8 mouse cellular contexts compared by ENCODE assay signal in the genomic region with DNA sequence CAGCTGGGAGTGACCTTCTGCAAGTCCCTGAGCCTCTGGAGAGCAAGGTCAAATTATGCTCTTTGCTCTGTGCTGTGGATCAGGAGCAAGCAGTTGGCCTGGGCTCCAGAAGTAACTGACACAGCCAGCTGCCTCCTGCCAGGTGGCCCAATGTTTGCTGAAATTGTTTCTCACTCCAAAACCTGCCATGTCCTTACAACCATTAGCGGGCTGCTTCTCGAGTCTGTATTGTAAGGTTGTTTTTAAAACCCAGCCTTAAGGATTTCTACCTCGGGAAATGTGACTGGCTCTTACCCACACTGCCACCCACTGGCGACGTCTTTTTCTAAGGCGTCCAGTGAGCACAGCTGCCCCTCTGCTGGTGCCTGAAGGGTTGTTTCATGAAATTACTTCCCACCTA. TPM values are rescaled to one million over a fixed set of nuclear protein-coding genes. Genes with fewer than 3 reads are reported as not detected.
DNase-seq lines count a peak whose midpoint lies in the region; ATAC-seq and TF ChIP-seq lines count a peak whose summit lies in the region.

No protein-coding gene starts in this region.

- no peak for ATAC-seq in forebrain, embryonic 12.5 days (ENCODE audit: low FRiP score)
- ATAC-seq in neutrophil, adult 5-6 weeks (ENCODE audit: extremely low read depth, insufficient number of reproducible peaks, low FRiP score, poor library complexity, severe bottlenecking) = peak; percentile 13; the same call in 1 of the 2 replicates

- no peak overlapping the region for H3K4me2 ChIP-seq in forebrain, embryonic 12.5 days

- H3K4me1 ChIP-seq in forebrain, embryonic 10.5 days = peaks cover 39% of the 10 kb centered on the region
- peaks cover 25% of the 10 kb centered on the region for H3K4me1 ChIP-seq in forebrain, embryonic 12.5 days
- H3K4me1 ChIP-seq in bone marrow macrophage, adult 2 months (ENCODE audit: control insufficient read depth, insufficient read depth, low read length) = peaks cover 26% of the 10 kb centered on the region

- no peak overlapping the region for H3K4me3 ChIP-seq in forebrain, embryonic 10.5 days
- H3K4me3 ChIP-seq in forebrain, embryonic 12.5 days (replicated peaks) = no peak overlapping the region
- no peak overlapping the region for H3K4me3 ChIP-seq in bone marrow macrophage, adult 2 months (ENCODE audit: insufficient read depth, low read length)

- no peak for TF ChIP-seq POLR2A in bone marrow macrophage, adult 2 months (IDR thresholded peaks at IDR 0.05; ENCODE audit: borderline replicate concordance, low read depth, low read length)

- 0 out of 2 replicates have a peak, but pooled peaks have one; percentile 28 for TF ChIP-seq CTCF in bone marrow macrophage, adult 2 months (IDR thresholded peaks at IDR 0.05; ENCODE audit: low read depth, low read length)

- peaks cover 26% of the 10 kb centered on the region for H3K27me3 ChIP-seq in forebrain, embryonic 10.5 days (ENCODE audit: poor library complexity, severe bottlenecking)
- peaks cover 13% of the 10 kb centered on the region; the same call in 1 of the 2 replicates for H3K27me3 ChIP-seq in forebrain, embryonic 12.5 days

- WGBS in forebrain, embryonic 10.5 days = 4% methylated on average over 6 of the region's 6 CpGs
- WGBS in forebrain, embryonic 12.5 days = 1% methylated on average over 6 of the region's 6 CpGs

- peak overlapping the region; percentile 65; the same call in 1 of the 2 replicates for H3K27ac ChIP-seq in forebrain, embryonic 10.5 days
- no peak overlapping the region for H3K27ac ChIP-seq in forebrain, embryonic 12.5 days
- no peak overlapping the region for H3K27ac ChIP-seq in bone marrow macrophage, adult 2 months (ENCODE audit: insufficient read depth, low read depth, low read length)

- intact Hi-C loops in left cerebral cortex, postnatal 14 days (cut with DNase I) = loop anchor here (5.0 kb wide), 2 partner anchors 159 to 174 kb away; no protein-coding TSS in a partner anchor

- H3K9ac ChIP-seq in forebrain, embryonic 12.5 days = no peak overlapping the region

- H3K9me3 ChIP-seq in forebrain, embryonic 10.5 days = no peaks in the 10 kb centered on the region
- H3K9me3 ChIP-seq in forebrain, embryonic 12.5 days = no peaks in the 10 kb centered on the region

- no peaks in the 10 kb centered on the region for H3K36me3 ChIP-seq in forebrain, embryonic 10.5 days (replicated peaks)
- H3K36me3 ChIP-seq in forebrain, embryonic 12.5 days (replicated peaks) = no peaks in the 10 kb centered on the region

- peak; percentile 56 for DNase-seq in forebrain, embryonic 10.5 days (ENCODE audit: extremely low spot score, low spot score)
- peak; percentile 63 for DNase-seq in 416B (ENCODE audit: low read depth)
- peak; percentile 50 for DNase-seq in heart, adult 8-10 months (ENCODE audit: low spot score)
- DNase-seq in left cerebral cortex, postnatal 14 days (ENCODE audit: low spot score in 2 of 2) = peak; percentile 70 to 75
- DNase-seq in Muller cell, postnatal 12 days (ENCODE audit: inconsistent ontology term) = no peak

RNA-seq across cellular contexts. Expression of gene Irs2, which starts 5.0 kb away (rescaled TPM):
- 5.7 and 6.1 TPM in 2 replicates for polyA plus RNA-seq in forebrain, embryonic 10.5 days (2016; fragmentation: Nextera tagmentation; extraction: Ambion mirVana)
- 5.0 and 6.5 TPM in 2 replicates for polyA plus RNA-seq in forebrain, embryonic 12.5 days (2016; fragmentation: Nextera tagmentation; extraction: Ambion mirVana)
- 5.0 and 5.2 TPM in 2 replicates for polyA plus RNA-seq in bone marrow macrophage, adult 2 months (2012; ENCODE audit: insufficient read depth, insufficient read length, missing spikeins)
- 10 to 100 TPM in 1 of 4 experiments, 1 to 10 TPM in 3; 4.7 to 13.0 (median 6.8) TPM for total RNA-seq in heart, adult 8-10 months (2022)
- total RNA-seq in left cerebral cortex, postnatal 14 days (2021) = 10 to 100 TPM; 53.0 to 60.0 TPM
- total RNA-seq in neutrophil, adult 5-6 weeks (2017) = 41.3 and 42.1 TPM in 2 replicates
